Mouse (Mus musculus) intestine, embryonic 16.5 days (tissue): ENCODE measurements around the gene B9d1. TPM values are rescaled to one million over a fixed set of nuclear protein-coding genes. Genes with fewer than 3 reads are reported as not detected.

Source experiments
- ATAC-seq: fragments of 200-750 bp; cut with Nextera tagmentation; 2 replicates; pipeline ENCODE4 v1.8.0; 2017; ENCODE audit warnings: moderate TSS enrichment, moderate library complexity
- H3K27ac ChIP-seq: fragments of 300-500 bp; sonication (generic); 2 replicates; pipeline ENCODE4 v1.5.1; 2014; ENCODE audit warnings: mild to moderate bottlenecking, low read length
- H3K27me3 ChIP-seq: fragments of 300-500 bp; sonication (generic); replicated peaks from 2 replicates; pipeline ENCODE4 v1.6.1; 2014; ENCODE audit warnings: low read length, control low read depth, mixed read lengths; ENCODE audit not compliant: control insufficient read depth, insufficient read depth
- H3K36me3 ChIP-seq: fragments of 300-500 bp; sonication (generic); 2 replicates; pipeline ENCODE4 v1.6.1; 2014; ENCODE audit warnings: low read length, control low read depth; ENCODE audit not compliant: control insufficient read depth, insufficient read depth
- H3K4me1 ChIP-seq: fragments of 300-500 bp; sonication (generic); 2 replicates; pipeline ENCODE4 v1.6.1; 2014; ENCODE audit warnings: low read length, control low read depth, mixed read lengths; ENCODE audit not compliant: control insufficient read depth, insufficient read depth
- H3K4me2 ChIP-seq: fragments of 300-500 bp; sonication (generic); 2 replicates; pipeline ENCODE4 v1.6.1; 2014; ENCODE audit warnings: low read depth, low read length, control low read depth
- H3K4me3 ChIP-seq: fragments of 300-500 bp; sonication (generic); 2 replicates; pipeline ENCODE4 v1.5.1; 2014; ENCODE audit warnings: mild to moderate bottlenecking, low read length
- H3K9ac ChIP-seq: fragments of 300-500 bp; sonication (generic); 2 replicates; pipeline ENCODE4 v1.6.1; 2014; ENCODE audit warnings: low read depth, low read length
- H3K9me3 ChIP-seq: fragments of 300-500 bp; sonication (generic); 2 replicates; pipeline ENCODE4 v1.6.1; 2016; ENCODE audit warnings: low read length, control low read depth; ENCODE audit not compliant: control insufficient read depth
- WGBS: fragments of 180-500 bp; shearing (Covaris S2); extraction: QIAGEN DNeasy Blood & Tissue Kit; methylation state at CpG from one replicate; pipeline ENCODE4 v1.1.7; 2014; 5-methylcytosine and 5-hydroxymethylcytosine counted together
- polyA plus RNA-seq: library from polyadenylated mRNA; unstranded; fragments of >200 nt; fragmentation: Nextera tagmentation; extraction: Ambion mirVana; gene quantifications from 2 replicates; pipeline ENCODE4 v1.2.1, GENCODE M21; 2015

B9d1 gene
- polyA plus RNA-seq, 1 experiment from 2014 or later, result 18.9 TPM

- WGBS, result 80% methylated on average over 10 of the region's 10 CpGs
- Histone ChIP-seq H3K4me1 (peaks cover 5% of the 10 kb centered on the region), H3K27ac (no peak overlapping the region), H3K4me3 (no peak overlapping the region), H3K9me3 (no peaks in the 10 kb centered on the region), H3K4me2 (no peak overlapping the region), H3K9ac (no peak overlapping the region), H3K36me3 (no peaks in the 10 kb centered on the region), H3K27me3 (no peaks in the 10 kb centered on the region)
- ATAC-seq, result no peak; the same call in 1 of the 2 replicates
These were observed 41.5 kb downstream of the B9d1 start for GRCm38 (mm10) chr11:61546452-61546851.

- Histone ChIP-seq H3K36me3 (no peaks in the 10 kb centered on the region), H3K9ac (no peak overlapping the region), H3K27ac (no peak overlapping the region), H3K9me3 (no peaks in the 10 kb centered on the region), H3K27me3 (no peaks in the 10 kb centered on the region), H3K4me2 (no peak overlapping the region), H3K4me3 (no peak overlapping the region), H3K4me1 (peaks cover 5% of the 10 kb centered on the region)
- WGBS, result 89% methylated on average over 4 of the region's 4 CpGs
- no peak for ATAC-seq
These were observed 42.8 kb downstream of the B9d1 start for GRCm38 (mm10) chr11:61547710-61548109.

DNA sequence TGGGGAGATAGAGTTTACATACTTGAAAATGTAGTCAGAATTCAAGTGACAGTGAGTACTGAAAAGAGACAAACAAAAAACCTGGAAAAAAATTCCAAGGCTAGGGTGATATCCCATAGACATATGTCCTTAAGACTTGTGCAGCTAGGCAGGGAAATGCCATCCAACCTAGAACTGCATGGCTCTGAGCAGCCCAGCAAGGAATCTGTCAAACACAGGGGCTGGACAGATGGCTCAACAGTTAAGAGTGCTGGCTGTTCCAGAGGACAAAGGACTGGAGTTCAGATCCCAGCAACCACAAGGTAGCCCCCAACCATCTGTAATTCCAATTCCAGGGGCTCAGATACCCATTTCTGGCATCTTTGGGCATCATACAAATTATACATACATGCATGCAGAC lies 45.7 kb downstream of the B9d1 start:
- ATAC-seq, result no peak
- Histone ChIP-seq H3K4me2 (no peak overlapping the region), H3K4me1 (peaks cover 5% of the 10 kb centered on the region), H3K4me3 (no peak overlapping the region), H3K36me3 (no peaks in the 10 kb centered on the region), H3K9ac (no peak overlapping the region), H3K27me3 (no peaks in the 10 kb centered on the region), H3K9me3 (no peaks in the 10 kb centered on the region), H3K27ac (no peak overlapping the region)

- Histone ChIP-seq H3K4me1 (no peaks in the 10 kb centered on the region), H3K27ac (no peak overlapping the region), H3K36me3 (no peaks in the 10 kb centered on the region), H3K4me3 (no peak overlapping the region), H3K27me3 (no peaks in the 10 kb centered on the region), H3K9ac (no peak overlapping the region), H3K9me3 (no peaks in the 10 kb centered on the region), H3K4me2 (no peak overlapping the region)
- ATAC-seq, result no peak
- 82% methylated on average over 3 of the region's 3 CpGs for WGBS
These were observed 48.2 kb downstream of the B9d1 start for GRCm38 (mm10) chr11:61553015-61553754.

- no peak overlapping the region for H3K4me3 ChIP-seq
- no peak overlapping the region for H3K27ac ChIP-seq
- no peak overlapping the region for H3K9ac ChIP-seq
- no peak overlapping the region for H3K4me2 ChIP-seq
- 74% methylated on average over 5 of the region's 5 CpGs for WGBS
- H3K9me3 ChIP-seq, result no peaks in the 10 kb centered on the region
- H3K27me3 ChIP-seq, result no peaks in the 10 kb centered on the region
- no peaks in the 10 kb centered on the region for H3K36me3 ChIP-seq
- ATAC-seq, result no peak
- peaks cover 5% of the 10 kb centered on the region for H3K4me1 ChIP-seq
These were observed 54.6 kb downstream of the B9d1 start for GRCm38 (mm10) chr11:61559572-61559971.

DNA sequence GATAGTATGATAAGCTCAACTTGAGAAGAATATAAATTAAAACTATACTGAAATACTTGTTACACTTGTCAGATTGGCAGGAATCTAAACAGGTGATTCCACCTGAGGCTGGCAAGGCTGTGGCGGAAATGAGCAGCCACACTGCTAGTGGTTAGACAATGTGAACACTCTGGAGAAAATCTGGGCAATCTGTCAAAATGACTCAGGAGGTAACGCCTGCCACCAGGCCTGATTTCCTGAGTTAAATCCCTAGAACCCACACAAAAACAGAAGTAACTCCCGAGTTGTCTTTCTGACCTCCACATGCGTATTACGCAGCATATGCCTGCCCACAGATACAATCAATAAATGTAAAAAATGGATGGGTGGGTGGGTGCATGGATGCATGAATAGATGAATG lies 57.5 kb downstream of the B9d1 start:
- Histone ChIP-seq H3K9me3 (no peaks in the 10 kb centered on the region), H3K36me3 (no peaks in the 10 kb centered on the region), H3K4me3 (no peak overlapping the region), H3K4me2 (no peak overlapping the region), H3K27ac (no peak overlapping the region), H3K9ac (no peak overlapping the region), H3K4me1 (peaks cover 5% of the 10 kb centered on the region), H3K27me3 (no peaks in the 10 kb centered on the region)
- no peak for ATAC-seq
- 74% methylated on average over 5 of the region's 5 CpGs for WGBS

Other genes starting within 250 kb of the B9d1 start
- 63.7 and 66.0 TPM in 2 replicates for gene Aldh3a2, start 237.7 kb upstream of the B9d1 start, polyA plus RNA-seq
- gene Slc47a2, start 162.3 kb upstream of the B9d1 start, polyA plus RNA-seq, result not detected in 2 replicates
- 12.5 and 17.5 TPM in 2 replicates for gene Slc47a1, start 126.8 kb upstream of the B9d1 start, polyA plus RNA-seq
- 0.88 and 1.1 TPM in 2 replicates for gene Rnf112, start 51.0 kb upstream of the B9d1 start, polyA plus RNA-seq
- gene Mfap4, start 19.7 kb upstream of the B9d1 start, polyA plus RNA-seq, result 229 and 237 TPM in 2 replicates
- 34.2 and 34.9 TPM in 2 replicates for gene Mapk7, start 10.7 kb upstream of the B9d1 start, polyA plus RNA-seq
- gene Epn2, start 74.5 kb downstream of the B9d1 start, polyA plus RNA-seq, result 13.9 and 15.6 TPM in 2 replicates
- gene Grap, start 148.1 kb downstream of the B9d1 start, polyA plus RNA-seq, result 7.2 and 8.6 TPM in 2 replicates
- 9.6 and 12.9 TPM in 2 replicates for gene Fam83g, start 178.9 kb downstream of the B9d1 start, polyA plus RNA-seq
- gene Slc5a10, start 215.7 kb downstream of the B9d1 start, polyA plus RNA-seq, result 0.07 and 0.11 TPM in 2 replicates